Mouse (Mus musculus) forebrain, embryonic 10.5 days (tissue): Measurements from ENCODE around the gene Cd209a. TPM values are rescaled to one million over a fixed set of nuclear protein-coding genes. Genes with fewer than 3 reads are reported as not detected.

Experiments
- DNase-seq: peaks from one replicate; pipeline ENCODE4 v3.0.0-alpha.2; 2017; ENCODE audit warnings: low spot score; ENCODE audit errors: extremely low spot score
- H3K27ac ChIP-seq: fragments of 300-500 bp; sonication (generic); 2 replicates; pipeline ENCODE4 v1.5.1; 2016; ENCODE audit warnings: mild to moderate bottlenecking
- H3K27me3 ChIP-seq: fragments of 300-500 bp; sonication (generic); 2 replicates; pipeline ENCODE4 v1.6.1; 2016; ENCODE audit warnings: mild to moderate bottlenecking; ENCODE audit not compliant: poor library complexity, severe bottlenecking
- H3K36me3 ChIP-seq: fragments of 300-500 bp; sonication (generic); replicated peaks from 2 replicates; pipeline ENCODE4 v1.6.1; 2016; ENCODE audit warnings: mild to moderate bottlenecking, moderate library complexity
- H3K4me1 ChIP-seq: fragments of 300-500 bp; sonication (generic); 2 replicates; pipeline ENCODE4 v1.6.1; 2016
- H3K4me3 ChIP-seq: fragments of 300-500 bp; sonication (generic); 2 replicates; pipeline ENCODE4 v1.5.1; 2016; ENCODE audit warnings: mild to moderate bottlenecking, moderate library complexity
- H3K9me3 ChIP-seq: fragments of 300-500 bp; sonication (generic); 2 replicates; pipeline ENCODE4 v1.6.1; 2016; ENCODE audit warnings: mild to moderate bottlenecking, moderate library complexity
- WGBS: fragments of 180-500 bp; shearing (Covaris S2); methylation state at CpG from one replicate; pipeline ENCODE4 v1.1.7; 2016; 5-methylcytosine and 5-hydroxymethylcytosine counted together
- microRNA-seq: library from miRNA; unstranded; fragments of <30 nt; microRNA quantifications from one replicate; pipeline ENCODE4, GENCODE M21; 2017
- polyA plus RNA-seq: library from polyadenylated mRNA; unstranded; fragments of >200 nt; fragmentation: Nextera tagmentation; extraction: Ambion mirVana; gene quantifications from 2 replicates; pipeline ENCODE4 v1.2.1, GENCODE M21; 2016

The Cd209a gene
- polyA plus RNA-seq, 1 experiment from 2014 or later = not detected

DNA sequence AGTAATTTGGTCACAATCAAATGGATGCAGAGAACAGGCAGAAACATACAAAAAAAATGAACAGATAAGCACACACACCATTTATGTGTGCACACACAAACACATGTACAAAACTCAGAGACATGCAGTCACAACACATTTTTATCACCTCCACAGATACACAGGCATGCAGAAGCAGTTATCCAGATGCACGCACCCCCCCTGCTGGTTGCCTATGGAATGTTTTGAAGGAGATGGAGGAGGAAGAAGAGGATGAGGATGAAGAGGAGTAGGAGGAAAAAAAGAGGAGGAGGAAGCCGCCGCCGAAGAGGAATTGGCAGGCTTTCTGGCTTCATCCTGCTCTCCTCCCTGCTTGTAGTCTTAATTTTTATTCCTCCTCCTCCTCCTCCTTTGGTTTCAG is 43.1 kb downstream of the Cd209a start:
- no peak overlapping the region for H3K4me3 ChIP-seq
- H3K9me3 ChIP-seq = 0 out of 2 replicates have a peak, but pooled peaks cover 5% of the 10 kb centered on the region
- H3K36me3 ChIP-seq = no peaks in the 10 kb centered on the region
- no peaks in the 10 kb centered on the region for H3K27me3 ChIP-seq
- no peaks in the 10 kb centered on the region for H3K4me1 ChIP-seq
- DNase-seq = no peak
- no peak overlapping the region for H3K27ac ChIP-seq
- 59% methylated on average over 4 of the region's 4 CpGs for WGBS

GRCm38 (mm10) chr8:3701491-3701890 is 47.3 kb downstream of the Cd209a start:
- H3K4me1 ChIP-seq = no peaks in the 10 kb centered on the region
- no peak overlapping the region for H3K4me3 ChIP-seq
- DNase-seq = no peak
- H3K9me3 ChIP-seq = no peaks in the 10 kb centered on the region; the same call in 1 of the 2 replicates
- no peaks in the 10 kb centered on the region for H3K27me3 ChIP-seq
- WGBS = 90% methylated on average over 1 of the region's 1 CpGs
- H3K27ac ChIP-seq = no peak overlapping the region
- no peaks in the 10 kb centered on the region for H3K36me3 ChIP-seq

DNA sequence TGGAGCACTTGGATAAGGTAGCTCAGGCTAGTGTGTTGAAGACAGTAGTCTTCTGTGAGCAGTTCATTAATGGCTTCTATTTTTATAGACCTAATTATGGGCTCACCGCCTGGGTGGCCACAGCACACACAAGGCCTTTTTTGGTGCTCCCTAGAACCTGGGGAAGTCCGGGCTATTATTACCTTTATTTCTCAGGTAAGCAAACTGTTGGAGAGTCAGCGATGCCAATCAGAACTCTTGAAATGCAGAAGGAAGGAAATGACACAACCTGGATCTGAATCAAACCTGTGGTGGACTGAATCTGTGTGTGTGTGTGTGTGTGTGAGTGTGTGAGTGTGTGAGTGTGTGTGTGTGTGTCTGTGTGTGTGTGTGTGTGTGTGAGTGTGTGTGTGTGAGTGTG is 54.7 kb downstream of the Cd209a start, which contains the start of gene Fcer2a:
Fcer2a (minus strand) TSS at position 55 of the 400 bp plus-strand sequence.
- 87% methylated on average over 3 of the region's 3 CpGs for WGBS
- no peak within 1 kb of the TSS for H3K27ac ChIP-seq
- H3K9me3 ChIP-seq = peaks cover 3% of the 10 kb centered on the region
- no peaks in the 10 kb centered on the region for H3K4me1 ChIP-seq
- H3K36me3 ChIP-seq = no peaks in the 10 kb centered on the region
- DNase-seq = no peak
- no peaks in the 10 kb centered on the region for H3K27me3 ChIP-seq
- no peak within 1 kb of the TSS for H3K4me3 ChIP-seq

Small RNA genes lying within 50 kb of the gene (microRNA-seq; reads per million reads assigned to microRNA genes)
- not detected for gene Gm24934

Other genes with a start within 250 kb of the Cd209a start
- gene Mcoln1, start 248.5 kb downstream of the Cd209a start, polyA plus RNA-seq = 56.9 and 59.3 TPM in 2 replicates
- gene Pnpla6, start 233.6 kb downstream of the Cd209a start, polyA plus RNA-seq = 21.2 and 22.1 TPM in 2 replicates
- gene C330021F23Rik, start 181.0 kb downstream of the Cd209a start, polyA plus RNA-seq = 8.4 and 13.1 TPM in 2 replicates
- gene Camsap3, start 161.7 kb downstream of the Cd209a start, polyA plus RNA-seq = 11.6 and 12.7 TPM in 2 replicates
- 76.9 and 79.5 TPM in 2 replicates for gene Xab2, start 127.7 kb downstream of the Cd209a start, polyA plus RNA-seq
- 83.0 and 92.6 TPM in 2 replicates for gene Pet100, start 127.4 kb downstream of the Cd209a start, polyA plus RNA-seq
- gene Pcp2, start 123.4 kb downstream of the Cd209a start, polyA plus RNA-seq = 0.32 and 0.85 TPM in 2 replicates
- 35.8 and 38.1 TPM in 2 replicates for gene Stxbp2, start 118.0 kb downstream of the Cd209a start, polyA plus RNA-seq
- gene Retn, start 93.2 kb downstream of the Cd209a start, polyA plus RNA-seq = 0.30 and 0.31 TPM in 2 replicates
- 0.09 and 0.20 TPM in 2 replicates for gene Mcemp1, start 83.2 kb downstream of the Cd209a start, polyA plus RNA-seq
- 11.2 and 12.1 TPM in 2 replicates for gene Fcor, start 76.6 kb downstream of the Cd209a start, polyA plus RNA-seq
- 43.3 and 47.5 TPM in 2 replicates for gene Trappc5, start 72.7 kb downstream of the Cd209a start, polyA plus RNA-seq
- 0.22 and 0.38 TPM in 2 replicates for gene Fcer2a, start 54.8 kb downstream of the Cd209a start, polyA plus RNA-seq
- not detected in 2 replicates for gene Clec4g, start 28.3 kb downstream of the Cd209a start, polyA plus RNA-seq
- gene Cd209e, start 105.3 kb upstream of the Cd209a start, polyA plus RNA-seq = not detected in 2 replicates
- gene Cd209d, start 129.6 kb upstream of the Cd209a start, polyA plus RNA-seq = not detected in 2 replicates
- not detected in 2 replicates for gene Cd209b, start 177.9 kb upstream of the Cd209a start, polyA plus RNA-seq
- 0.41 and 0.42 TPM in 2 replicates for gene Cd209c, start 205.8 kb upstream of the Cd209a start, polyA plus RNA-seq